ENCODE assay signal across 8 mouse cellular contexts in genomic region chr12:3366190-3366956, GRCm38 (mm10). TPM values are rescaled to one million over a fixed set of nuclear protein-coding genes. Genes with fewer than 3 reads are reported as not detected.
DNase-seq lines count a peak whose midpoint lies in the region; ATAC-seq and TF ChIP-seq lines count a peak whose summit lies in the region.

No protein-coding gene starts in this region.

- peaks cover 2% of the 10 kb centered on the region for H3K4me1 ChIP-seq in liver, adult 2 months (ENCODE audit: control insufficient read depth, insufficient read depth, low read length)
- peaks cover 53% of the 10 kb centered on the region for H3K4me1 ChIP-seq in forebrain, embryonic 12.5 days
- peaks cover 32% of the 10 kb centered on the region for H3K4me1 ChIP-seq in limb, embryonic 10.5 days
- H3K4me1 ChIP-seq in neural tube, embryonic 15.5 days, result peaks cover 62% of the 10 kb centered on the region
- peaks cover 14% of the 10 kb centered on the region for H3K4me1 ChIP-seq in thymus, adult 2 months (replicated peaks; ENCODE audit: control insufficient read depth, insufficient read depth, low read length)

- TF ChIP-seq POLR2A in liver, adult 2 months (IDR thresholded peaks at IDR 0.05; ENCODE audit: extremely low read depth, insufficient read depth, low read length), result no peak
- no peak for TF ChIP-seq POLR2A in thymus, adult 2 months (IDR thresholded peaks at IDR 0.05; ENCODE audit: control insufficient read depth, extremely low read depth, insufficient read depth, low read length, poor library complexity)

- peak overlapping the region; percentile 92; the same call in 1 of the 2 replicates for H3K4me3 ChIP-seq in liver, adult 2 months (ENCODE audit: insufficient read depth, low read depth, low read length)
- peak overlapping the region; percentile 75 for H3K4me3 ChIP-seq in forebrain, embryonic 12.5 days (replicated peaks)
- peak overlapping the region; percentile 77 for H3K4me3 ChIP-seq in limb, embryonic 10.5 days
- H3K4me3 ChIP-seq in neural tube, embryonic 15.5 days (replicated peaks), result peak overlapping the region; percentile 78
- no peak overlapping the region; the same call in 1 of the 2 replicates for H3K4me3 ChIP-seq in thymus, adult 2 months (ENCODE audit: control insufficient read depth, insufficient read depth, low read length)

- H3K9ac ChIP-seq in liver, adult 2 months (ENCODE audit: low read depth, low read length), result no peak overlapping the region
- peak overlapping the region; percentile 90 for H3K9ac ChIP-seq in forebrain, embryonic 12.5 days
- peak overlapping the region; percentile 82 for H3K9ac ChIP-seq in neural tube, embryonic 15.5 days (replicated peaks)

- peak overlapping the region; percentile 83 for H3K4me2 ChIP-seq in forebrain, embryonic 12.5 days
- H3K4me2 ChIP-seq in neural tube, embryonic 15.5 days, result peak overlapping the region; percentile 84

- no peaks in the 10 kb centered on the region for H3K27me3 ChIP-seq in liver, adult 2 months (ENCODE audit: control insufficient read depth, insufficient read depth, low read length)
- H3K27me3 ChIP-seq in forebrain, embryonic 12.5 days, result no peaks in the 10 kb centered on the region; the same call in 1 of the 2 replicates
- no peaks in the 10 kb centered on the region for H3K27me3 ChIP-seq in limb, embryonic 10.5 days (ENCODE audit: low read depth, poor library complexity, severe bottlenecking)
- no peaks in the 10 kb centered on the region for H3K27me3 ChIP-seq in neural tube, embryonic 15.5 days (replicated peaks)
- H3K27me3 ChIP-seq in thymus, adult 2 months (ENCODE audit: control insufficient read depth, insufficient read depth, low read length), result no peaks in the 10 kb centered on the region

- H3K79me2 ChIP-seq in liver, adult 2 months (ENCODE audit: control insufficient read depth, insufficient read depth, low read length), result no peaks in the 10 kb centered on the region

- peak; percentile 3; the same call in 1 of the 2 replicates for ATAC-seq in forebrain, embryonic 12.5 days (ENCODE audit: low FRiP score)
- ATAC-seq in neural tube, embryonic 15.5 days (ENCODE audit: low FRiP score), result peak; percentile 10

- no peak for DNase-seq in liver, adult 2 months (ENCODE audit: extremely low read depth, low read depth, low spot score)
- no peak for DNase-seq in liver
- no peak for DNase-seq in limb, embryonic 10.5 days (ENCODE audit: low spot score)
- no peak for DNase-seq in thymus, adult 2 months
- no peak for DNase-seq in layer of hippocampus, adult 9-10 months (ENCODE audit: low spot score)
- DNase-seq in frontal cortex, postnatal 36 days (ENCODE audit: low spot score in 2 of 2), result no peak

- no peak overlapping the region for H3K27ac ChIP-seq in liver, adult 2 months (replicated peaks; ENCODE audit: insufficient read depth, low read depth, low read length)
- peak overlapping the region; percentile 92; the same call in 1 of the 2 replicates for H3K27ac ChIP-seq in forebrain, embryonic 12.5 days
- H3K27ac ChIP-seq in limb, embryonic 10.5 days, result peak overlapping the region; percentile 87
- H3K27ac ChIP-seq in neural tube, embryonic 15.5 days (replicated peaks), result peak overlapping the region; percentile 97
- no peak overlapping the region for H3K27ac ChIP-seq in thymus, adult 2 months (ENCODE audit: control insufficient read depth, insufficient read depth, low read length)

- TF ChIP-seq CTCF in liver, adult 2 months (IDR thresholded peaks at IDR 0.05; ENCODE audit: low read depth, low read length), result no peak
- TF ChIP-seq CTCF in thymus, adult 2 months (IDR thresholded peaks at IDR 0.05; ENCODE audit: borderline replicate concordance, control insufficient read depth, extremely low read depth, insufficient read depth, low read length, poor library complexity), result no peak

- peaks cover 11% of the 10 kb centered on the region; the same call in 1 of the 2 replicates for H3K9me3 ChIP-seq in forebrain, embryonic 12.5 days
- H3K9me3 ChIP-seq in limb, embryonic 10.5 days (replicated peaks), result peaks cover 5% of the 10 kb centered on the region; the same call in 1 of the 2 replicates
- no peaks in the 10 kb centered on the region for H3K9me3 ChIP-seq in neural tube, embryonic 15.5 days (replicated peaks)

- 76% methylated on average over 22 of the region's 22 CpGs for WGBS in liver, adult 2 months
- 64% methylated on average over 22 of the region's 22 CpGs for WGBS in forebrain, embryonic 12.5 days
- WGBS in limb, embryonic 10.5 days, result 60% methylated on average over 22 of the region's 22 CpGs
- 62% methylated on average over 22 of the region's 22 CpGs for WGBS in neural tube, embryonic 15.5 days
- WGBS in thymus, adult 2 months, result 88% methylated on average over 22 of the region's 22 CpGs

- H3K36me3 ChIP-seq in liver, adult 2 months (ENCODE audit: control insufficient read depth, insufficient read depth, low read length), result no peaks in the 10 kb centered on the region
- H3K36me3 ChIP-seq in forebrain, embryonic 12.5 days (replicated peaks), result peaks cover 22% of the 10 kb centered on the region
- H3K36me3 ChIP-seq in limb, embryonic 10.5 days, result peaks cover 23% of the 10 kb centered on the region
- H3K36me3 ChIP-seq in neural tube, embryonic 15.5 days, result peaks cover 15% of the 10 kb centered on the region
- H3K36me3 ChIP-seq in thymus, adult 2 months (ENCODE audit: control insufficient read depth, insufficient read depth, low read length), result no peaks in the 10 kb centered on the region

RNA-seq across cellular contexts. Expression of gene Kif3c, which starts 1.4 kb away (rescaled TPM):
- total RNA-seq in liver, adult 2 months (2014; rRNA removed), result 0.55 and 1.0 TPM in 2 replicates
- polyA plus RNA-seq in liver, adult 2 months (2012; rRNA removed), result 0.68 and 0.99 TPM in 2 replicates
- polyA plus RNA-seq in forebrain, embryonic 12.5 days (2016; fragmentation: Nextera tagmentation; extraction: Ambion mirVana), result 54.0 and 63.5 TPM in 2 replicates
- polyA plus RNA-seq in limb, embryonic 10.5 days (2016; fragmentation: Nextera tagmentation; extraction: Ambion mirVana), result 13.2 and 16.4 TPM in 2 replicates
- 64.9 and 74.1 TPM in 2 replicates for polyA plus RNA-seq in neural tube, embryonic 15.5 days (2015; fragmentation: Nextera tagmentation; extraction: Ambion mirVana)
- polyA plus RNA-seq in thymus, adult 2 months (2012; rRNA removed), result 17.5 and 17.6 TPM in 2 replicates

RNA-seq across cellular contexts. Expression of gene Rab10, which starts 56.6 kb away (rescaled TPM):
- total RNA-seq in liver, adult 2 months (2014; rRNA removed), result 42.8 and 43.4 TPM in 2 replicates
- polyA plus RNA-seq in liver, adult 2 months (2012; rRNA removed), result 18.7 and 21.5 TPM in 2 replicates
- 133 and 135 TPM in 2 replicates for polyA plus RNA-seq in forebrain, embryonic 12.5 days (2016; fragmentation: Nextera tagmentation; extraction: Ambion mirVana)
- 67.2 and 74.8 TPM in 2 replicates for polyA plus RNA-seq in limb, embryonic 10.5 days (2016; fragmentation: Nextera tagmentation; extraction: Ambion mirVana)
- polyA plus RNA-seq in neural tube, embryonic 15.5 days (2015; fragmentation: Nextera tagmentation; extraction: Ambion mirVana), result 135 and 148 TPM in 2 replicates
- polyA plus RNA-seq in thymus, adult 2 months (2012; rRNA removed), result 37.8 and 44.0 TPM in 2 replicates

Comparison
In these comparisons a context has a peak if more than half of its experiments do, and no peak if none do; other contexts are left out.
1. H3K27ac ChIP-seq: peak in forebrain, embryonic 12.5 days (single experiment), limb, embryonic 10.5 days (single experiment) and neural tube, embryonic 15.5 days (single experiment); none in liver, adult 2 months (single experiment) and thymus, adult 2 months (single experiment).